Mouse (Mus musculus) cerebellum, postnatal 10 days (tissue): ENCODE results near the gene Sec1.
A peak's percentile ranks its signal among the peaks of the same experiment; 100 is the strongest.

Source experiments
- DNase-seq, 2 experiments: peaks; one replicate each; pipeline ENCODE4 v3.0.0; 2021; ENCODE audit warnings: mixed read lengths in 2 of 2

Sec1 gene

DNA sequence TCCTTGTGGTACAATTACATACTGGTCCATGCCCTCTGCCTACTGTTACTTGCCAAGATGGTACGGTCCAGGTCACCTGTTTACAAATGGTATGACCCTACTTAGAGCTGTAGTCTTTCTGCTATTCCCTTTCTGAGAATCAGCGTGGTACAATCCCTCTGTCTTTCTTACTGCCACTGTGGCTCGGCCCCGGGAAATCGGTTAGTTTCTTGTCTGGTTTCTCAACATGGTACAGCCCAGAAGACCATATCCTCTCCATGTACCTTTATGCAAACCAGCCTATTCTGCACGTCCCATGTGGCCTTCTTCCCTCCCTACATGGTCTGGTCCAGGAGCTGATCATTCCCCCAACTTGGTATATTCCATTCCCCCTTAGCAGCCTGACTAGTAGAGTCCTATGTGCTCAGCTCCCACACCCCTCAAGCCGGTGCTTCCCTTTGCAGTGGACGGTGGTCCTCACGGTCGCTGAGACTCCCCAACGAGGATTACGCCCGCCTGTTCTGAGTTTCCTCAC is 9.9 kb upstream of the Sec1 start:
- DNase-seq, result peak; percentile 83 to 86

DNA sequence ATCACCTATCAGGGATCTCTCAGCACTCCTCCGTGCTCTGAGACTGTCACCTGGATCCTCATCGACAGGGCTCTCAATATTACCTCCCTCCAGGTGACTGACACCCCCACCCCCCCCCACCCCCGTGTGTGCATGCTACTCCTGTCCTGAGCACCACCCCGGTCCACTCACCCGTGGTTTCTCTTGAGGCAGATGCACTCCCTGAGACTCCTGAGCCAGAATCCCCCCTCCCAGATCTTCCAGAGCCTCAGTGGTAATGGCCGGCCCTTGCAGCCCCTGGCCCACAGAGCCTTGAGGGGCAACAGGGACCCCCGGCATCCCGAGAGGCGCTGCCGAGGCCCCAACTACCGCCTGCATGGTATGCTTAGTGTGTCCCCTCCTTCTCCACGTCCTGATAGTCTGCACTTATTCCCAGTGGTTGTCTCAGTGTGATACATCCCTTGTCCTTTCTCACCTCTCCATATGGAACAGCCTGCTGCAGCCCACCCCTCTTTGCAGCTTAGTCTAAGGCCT is 9.4 kb upstream of the Sec1 start:
- peak in 1 of 2 experiments; percentile 52 for DNase-seq

DNA sequence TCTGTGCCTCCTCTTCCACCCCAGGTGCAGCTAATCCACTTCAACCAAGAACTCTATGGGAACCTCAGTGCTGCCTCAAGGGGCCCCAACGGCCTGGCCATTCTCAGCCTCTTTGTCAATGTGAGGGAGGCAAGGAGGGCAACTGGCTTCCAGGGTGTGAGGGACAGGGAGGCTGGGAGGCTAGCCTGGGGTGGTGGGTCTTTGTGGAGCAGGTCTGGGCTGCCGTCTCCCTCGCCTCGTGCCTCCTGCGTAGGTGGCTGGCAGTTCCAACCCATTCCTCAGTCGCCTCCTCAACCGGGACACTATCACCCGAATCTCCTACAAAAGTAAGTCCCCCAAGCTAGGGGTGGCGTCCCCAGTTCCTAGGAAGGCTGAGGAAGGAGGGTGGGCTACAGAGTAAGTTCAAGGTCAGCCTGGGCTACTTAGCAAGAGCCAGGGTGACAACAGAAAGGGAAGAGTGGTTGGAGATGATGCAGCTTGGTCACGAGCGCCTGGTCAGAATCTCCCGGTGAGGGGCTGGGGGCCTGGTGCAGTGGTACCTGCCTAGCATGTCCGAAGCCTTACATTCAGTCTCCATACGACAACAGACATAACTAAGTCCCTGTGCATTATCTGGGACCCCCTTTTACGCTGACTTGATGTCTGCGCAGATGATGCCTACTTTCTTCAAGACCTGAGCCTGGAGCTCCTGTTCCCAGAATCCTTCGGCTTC is 8.8 kb upstream of the Sec1 start:
- peak in 1 of 2 experiments; percentile 20 for DNase-seq

DNA sequence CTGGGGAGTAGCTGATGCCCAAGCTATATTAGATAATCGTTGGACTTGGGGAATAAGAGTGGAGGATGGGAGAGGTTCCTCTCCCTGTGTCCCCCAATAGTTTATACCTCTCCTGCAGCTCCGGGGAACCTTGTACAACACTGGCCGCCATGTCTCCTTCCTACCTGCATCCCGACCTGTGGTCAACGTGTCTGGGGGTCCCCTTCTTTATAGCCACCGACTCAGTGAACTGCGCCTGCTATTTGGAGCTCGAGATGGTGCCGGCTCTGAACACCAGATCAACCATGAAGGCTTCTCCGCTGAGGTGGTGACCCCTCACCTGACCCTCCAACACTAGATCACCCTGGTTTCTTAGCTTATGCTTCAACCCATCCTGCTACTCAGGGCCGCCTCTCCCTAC is 8.1 kb upstream of the Sec1 start:
- peak in 1 of 2 experiments; percentile 6 for DNase-seq

DNA sequence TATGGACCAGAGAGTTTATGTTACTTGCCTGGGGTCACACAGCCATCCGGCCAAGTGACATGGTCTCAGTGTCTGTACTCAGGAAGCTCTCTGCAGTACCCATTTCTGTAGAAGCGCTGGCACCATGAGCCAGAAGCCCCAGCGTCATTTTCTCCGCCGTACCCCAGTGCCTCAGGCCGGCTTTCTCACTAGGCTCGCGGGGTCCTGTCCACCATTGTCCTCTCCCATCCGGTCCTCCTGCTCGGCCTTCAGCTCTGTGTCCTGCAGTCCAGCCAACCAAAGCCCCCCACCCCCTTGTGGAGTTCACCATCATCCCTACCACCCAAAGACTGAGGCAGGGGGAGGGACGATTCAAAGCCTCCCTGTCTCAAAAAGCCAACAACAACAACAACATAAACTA is 7.4 kb upstream of the Sec1 start:
- DNase-seq, result peak in 1 of 2 experiments; percentile 25

DNA sequence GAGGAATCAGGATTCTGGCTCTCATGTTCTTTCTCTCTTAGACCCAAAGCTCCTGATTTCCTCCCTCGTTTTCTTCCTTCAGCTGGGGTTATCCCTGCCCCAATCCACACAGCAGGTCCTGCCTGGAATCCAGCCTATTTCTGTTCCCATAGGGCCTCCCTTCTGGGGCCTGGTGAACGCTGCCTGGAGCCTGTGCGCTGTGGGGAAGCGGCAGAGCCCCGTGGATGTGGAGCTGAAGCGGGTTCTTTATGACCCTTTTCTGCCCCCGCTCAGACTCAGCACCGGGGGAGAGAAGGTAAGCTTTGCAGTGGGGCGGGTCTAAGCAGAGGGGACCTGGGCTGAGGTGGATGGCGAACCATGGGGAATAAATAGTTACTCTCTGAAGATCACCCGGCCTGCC is 6.9 kb upstream of the Sec1 start:
- peak in 1 of 2 experiments; percentile 59 for DNase-seq

DNA sequence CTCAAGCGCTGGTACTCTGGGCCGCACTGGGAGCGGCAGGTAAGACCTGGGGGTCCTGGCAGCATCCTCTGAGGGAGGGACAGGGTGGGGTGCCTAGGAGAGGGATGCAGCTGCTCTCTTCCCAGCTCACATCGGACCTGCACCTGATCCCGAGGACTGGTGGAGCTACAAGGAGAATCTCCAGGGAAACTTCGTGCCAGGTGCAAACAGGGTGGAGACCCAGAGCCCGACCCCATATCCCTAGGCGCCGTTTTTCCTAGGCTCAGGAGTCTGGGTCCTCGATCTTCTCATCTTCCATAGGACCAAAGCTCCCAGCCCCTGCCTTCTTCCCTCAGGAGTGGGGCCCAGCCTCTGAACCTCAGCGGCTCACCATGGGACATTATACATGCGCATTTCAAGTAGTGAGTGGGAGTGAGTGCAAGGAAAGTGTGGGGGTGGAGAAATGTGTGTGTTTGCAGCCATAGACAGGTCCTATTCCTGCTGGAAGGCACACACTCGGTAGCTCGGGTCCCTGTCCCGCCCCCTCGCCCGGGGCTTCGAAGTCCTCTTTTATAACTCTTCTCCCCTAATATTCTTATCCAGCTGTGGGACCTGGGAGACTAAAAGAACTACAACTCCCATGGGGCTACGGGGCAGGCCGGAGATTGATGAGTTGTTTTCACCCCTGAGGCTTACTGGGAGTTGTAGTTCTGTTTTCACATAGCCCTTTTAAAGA is 6.3 kb upstream of the Sec1 start:
- peak; percentile 83 to 88 for DNase-seq

DNA sequence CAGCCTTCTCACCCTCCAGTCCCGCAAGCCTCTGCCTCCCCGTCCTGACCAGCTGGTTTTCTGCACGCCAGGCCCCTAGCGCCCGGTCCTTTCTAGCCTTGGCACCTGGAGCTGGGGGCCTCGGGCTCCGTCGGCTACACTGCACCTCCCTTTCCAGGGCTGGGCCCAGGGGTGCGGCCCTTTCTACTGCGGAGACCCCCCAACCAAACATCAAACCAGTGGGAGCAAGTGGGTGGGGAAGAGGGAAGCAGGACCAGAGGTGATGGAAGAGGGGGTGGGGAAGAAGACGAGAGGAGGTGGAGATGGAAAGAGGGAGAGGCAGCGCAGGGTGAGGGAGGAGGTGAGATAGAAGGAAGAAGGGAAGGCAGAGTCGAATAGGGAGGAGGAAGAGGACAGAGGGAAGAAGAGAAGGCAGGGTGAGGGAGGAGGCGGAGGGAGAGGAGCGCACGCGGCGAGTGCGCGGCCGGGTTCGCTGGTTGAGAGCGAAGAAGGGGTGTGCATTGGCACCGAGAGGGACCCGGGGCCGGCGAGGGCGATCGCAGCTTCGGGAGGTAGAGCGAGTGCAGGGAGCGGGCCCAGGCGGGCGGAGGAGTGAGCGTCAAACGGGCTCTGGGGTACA is 5.4 kb upstream of the Sec1 start, which contains the start of gene Car11:
Gene Car11 (plus strand): TSS at position 321 of the 619 bp plus-strand sequence.
- peak; percentile 71 for DNase-seq

DNA sequence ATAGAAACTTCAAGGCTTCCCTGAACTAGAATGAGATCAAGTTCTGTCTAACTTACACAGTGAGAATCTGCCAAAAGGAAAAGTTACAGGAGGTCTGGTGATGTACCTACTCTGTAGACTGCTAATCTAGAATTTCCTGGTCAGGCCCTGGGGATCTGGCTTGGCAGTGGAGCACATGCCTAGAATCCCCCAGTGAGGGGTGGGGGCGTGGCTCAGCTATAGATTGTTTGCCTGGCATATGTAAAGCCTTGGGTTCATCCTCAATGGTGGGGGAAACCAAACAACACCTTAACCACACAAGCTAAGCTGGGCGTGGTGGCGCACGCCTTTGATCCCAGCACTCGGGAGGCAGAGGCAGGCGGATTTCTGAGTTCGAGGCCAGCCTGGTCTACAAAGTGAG is 3.7 kb upstream of the Sec1 start:
- DNase-seq, result peak in 1 of 2 experiments; percentile 29

DNA sequence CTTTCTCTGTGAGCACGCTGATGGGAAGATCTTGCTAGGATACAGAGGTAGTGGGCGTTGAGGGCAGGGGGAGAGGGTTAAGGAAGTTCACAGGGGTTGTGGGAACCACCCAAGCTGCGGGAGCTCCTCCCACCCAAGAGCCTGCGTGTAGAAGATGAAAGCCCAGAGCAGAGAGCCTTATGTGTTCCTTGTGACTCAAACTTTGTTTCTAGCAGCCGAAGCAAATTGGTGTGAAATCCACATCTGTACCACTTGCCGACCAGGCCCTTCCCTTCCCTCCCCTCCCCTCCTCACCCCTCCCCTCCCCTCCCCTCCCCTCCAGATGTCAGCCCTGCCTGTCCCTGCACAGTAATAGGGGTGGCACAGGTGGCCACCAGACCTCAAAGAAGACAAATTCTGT is 896 bp upstream of the Sec1 start:
- DNase-seq, result no peak

DNA sequence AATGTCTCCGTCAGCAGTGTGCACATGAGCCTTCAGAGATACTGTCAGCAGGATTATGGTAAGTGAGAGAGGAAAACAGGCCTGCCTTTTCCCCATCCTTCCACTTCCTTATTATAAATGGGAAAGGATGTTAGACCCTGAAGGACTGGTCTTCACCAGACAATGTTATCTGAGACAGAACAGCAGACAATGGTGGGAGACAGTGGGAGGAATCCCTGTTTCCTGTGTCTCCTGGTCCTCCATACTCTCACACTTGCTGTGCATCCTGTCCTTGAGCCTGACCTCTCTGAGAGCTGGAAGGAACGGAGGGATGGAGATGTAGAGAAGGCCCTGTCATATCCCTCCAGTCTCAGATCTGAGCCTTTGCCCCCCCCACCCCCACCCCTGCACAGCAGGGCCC is 1.8 kb downstream of the Sec1 start:
- DNase-seq, result no peak

DNA sequence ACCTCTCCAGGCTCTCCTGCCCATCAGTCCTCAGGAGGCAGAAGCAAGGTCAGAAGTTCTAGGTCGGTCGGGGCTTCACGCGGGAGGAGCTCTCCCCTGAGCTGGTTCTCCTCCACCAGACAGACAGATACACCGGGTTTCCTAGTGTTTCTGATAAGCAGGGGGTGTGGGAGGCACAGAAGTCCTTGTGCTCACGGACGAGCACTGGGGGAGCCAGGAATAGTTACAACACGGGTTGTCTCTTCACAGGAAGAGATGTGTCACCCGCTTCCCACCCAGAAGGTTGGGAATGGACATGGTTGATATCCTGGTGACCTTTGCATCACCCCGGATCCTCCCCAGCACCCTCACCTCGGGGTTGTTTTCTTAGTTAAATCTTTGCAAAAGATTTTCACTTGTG is 4.4 kb downstream of the Sec1 start:
- DNase-seq, result no peak

DNA sequence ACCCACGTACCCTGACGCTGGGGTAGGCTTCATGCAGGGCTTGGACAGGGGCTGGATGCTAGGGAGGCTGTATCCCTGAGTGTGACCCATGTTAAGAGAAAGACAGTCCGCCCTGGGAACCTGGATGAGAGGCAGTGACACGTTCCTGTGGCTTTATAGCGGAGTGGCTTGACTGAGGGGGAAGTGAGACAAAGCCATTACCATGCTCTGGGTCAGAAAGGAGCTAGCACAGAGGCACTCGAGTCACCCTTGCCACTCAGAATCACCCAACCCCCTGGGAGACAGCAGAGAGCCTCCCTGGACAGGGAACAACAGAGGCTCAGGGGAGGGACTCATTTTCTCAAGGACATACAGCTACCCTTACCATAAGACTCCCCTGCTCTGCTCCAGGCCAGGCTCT is 5.1 kb downstream of the Sec1 start:
- DNase-seq, result no peak

DNA sequence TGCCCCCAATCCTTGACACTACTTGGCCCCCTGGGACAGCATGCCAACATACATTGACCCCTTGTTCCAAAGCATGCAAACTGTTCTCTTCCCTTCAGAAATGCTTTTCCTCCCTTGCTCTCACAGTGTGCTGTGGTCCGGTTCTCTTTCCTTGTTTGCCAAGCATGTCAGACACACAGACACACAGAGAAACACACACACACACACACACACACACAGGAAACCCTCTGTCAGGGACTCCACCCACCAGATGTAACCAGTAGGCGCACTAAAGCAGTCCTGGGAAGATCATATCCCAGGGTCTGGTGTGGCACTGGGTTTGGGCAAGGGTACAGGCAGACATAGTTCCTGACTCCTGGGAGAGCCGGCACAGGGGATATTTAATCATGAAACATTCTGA is 7.4 kb downstream of the Sec1 start:
- DNase-seq, result peak in 1 of 2 experiments; percentile 12

DNA sequence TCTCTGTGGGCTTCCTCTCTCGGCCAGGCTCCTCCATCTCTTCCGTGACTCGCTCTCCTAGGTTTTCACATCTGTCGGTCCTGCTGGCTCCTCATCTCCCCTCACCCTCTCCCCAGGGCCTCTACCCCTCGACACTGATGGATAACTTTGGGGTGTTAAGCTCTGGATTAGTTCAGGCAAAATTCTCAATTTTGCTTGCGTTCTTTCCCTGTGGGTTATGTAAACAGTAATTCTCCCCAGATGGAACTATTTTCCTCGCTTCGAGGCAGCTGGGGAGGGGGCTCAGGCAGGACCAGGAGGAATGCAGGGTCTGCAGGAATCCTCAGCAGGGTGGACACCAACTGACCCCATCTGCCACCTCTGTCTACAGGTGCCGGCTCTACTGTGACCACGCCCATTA is 8.4 kb downstream of the Sec1 start:
- no peak for DNase-seq

DNA sequence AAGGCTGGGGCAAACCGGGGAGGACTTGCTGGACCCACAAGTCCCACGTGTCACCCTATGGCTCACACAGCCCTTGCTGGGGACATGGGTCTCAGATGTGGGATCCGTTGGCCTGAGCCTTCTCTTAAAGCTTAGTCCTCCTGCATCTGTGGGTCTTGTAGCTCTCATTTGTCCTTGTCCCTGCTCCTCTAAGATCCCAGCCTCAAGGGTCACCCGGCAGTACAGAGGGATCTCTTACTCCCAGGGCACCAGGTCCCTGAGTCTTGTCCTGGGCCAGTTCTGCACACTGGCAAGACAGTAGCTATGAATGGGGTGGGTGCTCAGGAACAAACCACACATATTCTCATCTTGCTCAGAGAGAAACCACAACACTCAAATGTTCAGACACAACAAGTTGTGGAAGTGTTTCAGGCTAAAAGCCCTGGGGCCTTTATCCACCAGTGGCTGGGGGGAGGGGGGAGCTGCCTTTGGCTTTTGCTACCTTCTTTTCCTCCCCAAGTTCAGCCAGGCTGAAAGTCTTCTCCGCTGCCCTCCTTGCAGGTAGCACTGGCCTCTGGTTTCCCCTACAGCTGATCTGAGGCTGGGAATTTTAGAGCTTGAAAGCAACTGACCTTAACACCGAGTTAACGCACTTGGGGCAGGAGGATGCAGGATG is 10.7 kb downstream of the Sec1 start, which contains the start of gene Ntn5:
Gene Ntn5 (plus strand): TSS at position 627 of the 655 bp plus-strand sequence.
- no peak for DNase-seq

DNA sequence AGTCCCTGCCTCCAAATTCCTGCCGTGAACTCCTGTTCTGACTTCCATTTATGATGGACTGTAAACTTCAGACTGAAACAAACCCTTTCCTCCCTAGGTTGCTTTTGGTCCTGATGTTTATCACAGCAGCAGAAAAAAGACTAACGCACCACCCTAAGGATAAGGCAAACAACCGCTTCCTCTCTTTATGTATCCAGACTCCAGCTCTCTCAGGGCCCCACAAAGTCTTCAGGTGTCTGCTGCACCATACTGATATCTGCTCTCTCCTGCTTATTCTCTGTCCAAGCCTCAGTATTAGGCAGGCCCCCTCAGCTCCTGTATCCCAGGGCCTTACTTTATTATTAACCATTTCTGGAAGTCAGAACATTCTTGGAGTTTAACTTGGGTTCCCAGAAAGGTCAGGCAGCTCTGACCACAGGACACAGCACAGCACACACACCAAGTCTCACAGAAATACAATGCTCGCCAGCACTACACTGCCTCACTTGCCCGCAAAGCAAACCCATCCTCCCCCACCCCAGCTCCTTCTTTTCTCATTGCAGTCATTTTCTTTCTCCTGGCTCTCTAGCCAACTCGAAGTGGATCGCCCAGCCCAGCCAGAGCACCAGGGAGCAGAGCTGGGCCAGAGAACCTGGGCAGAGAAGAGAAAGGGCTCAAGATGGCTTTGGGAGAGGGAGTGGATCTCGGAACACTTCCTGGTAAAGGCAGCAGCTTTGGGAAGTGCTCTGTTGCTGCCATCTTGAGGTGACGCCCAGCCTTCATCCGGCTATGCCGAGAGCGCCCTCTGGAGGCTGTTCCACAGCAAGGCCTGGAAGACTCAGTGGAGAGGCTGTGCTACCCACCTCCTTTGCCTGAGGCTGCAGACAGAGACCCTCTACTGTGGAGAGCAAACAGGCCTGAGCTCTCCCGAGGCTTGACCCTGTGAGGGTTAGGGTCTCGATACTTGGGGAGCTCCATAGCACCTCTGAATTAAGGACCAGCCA is 11.8 kb downstream of the Sec1 start:
- peak; percentile 96 to 98 for DNase-seq

DNA sequence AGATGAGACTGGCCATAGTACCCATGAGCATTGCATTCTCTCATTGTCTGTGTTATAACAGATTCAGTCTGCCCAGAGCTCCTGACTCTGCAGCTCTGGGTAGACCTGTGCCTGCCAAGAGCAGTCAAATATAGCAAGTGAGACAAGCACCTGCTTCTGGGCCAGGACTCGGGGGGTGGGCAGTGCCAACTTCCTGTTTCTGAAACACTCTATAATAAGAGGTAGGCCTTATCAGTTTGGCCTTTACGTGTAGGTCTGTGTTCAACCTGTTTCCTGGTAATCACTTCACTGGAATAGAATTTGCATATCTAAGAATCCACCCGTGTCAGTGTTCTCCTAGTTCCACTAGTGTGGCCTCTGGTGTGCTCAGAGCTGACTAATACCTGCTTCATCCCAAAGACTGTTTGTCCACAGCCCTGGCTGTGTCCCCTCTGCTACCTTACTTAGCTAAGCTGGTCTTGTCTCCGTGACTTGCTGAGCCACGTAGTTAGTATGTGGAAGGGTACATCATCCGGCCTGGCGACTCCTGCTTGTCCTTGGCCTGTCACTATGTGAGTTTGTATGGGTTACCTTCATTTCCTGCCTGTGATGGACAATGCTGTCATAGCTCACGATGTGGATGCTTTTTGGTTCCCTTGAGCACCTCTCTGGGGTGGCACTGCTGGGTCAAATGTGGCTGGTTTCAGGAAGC is 13.0 kb downstream of the Sec1 start:
- peak; percentile 41 to 45 for DNase-seq

DNA sequence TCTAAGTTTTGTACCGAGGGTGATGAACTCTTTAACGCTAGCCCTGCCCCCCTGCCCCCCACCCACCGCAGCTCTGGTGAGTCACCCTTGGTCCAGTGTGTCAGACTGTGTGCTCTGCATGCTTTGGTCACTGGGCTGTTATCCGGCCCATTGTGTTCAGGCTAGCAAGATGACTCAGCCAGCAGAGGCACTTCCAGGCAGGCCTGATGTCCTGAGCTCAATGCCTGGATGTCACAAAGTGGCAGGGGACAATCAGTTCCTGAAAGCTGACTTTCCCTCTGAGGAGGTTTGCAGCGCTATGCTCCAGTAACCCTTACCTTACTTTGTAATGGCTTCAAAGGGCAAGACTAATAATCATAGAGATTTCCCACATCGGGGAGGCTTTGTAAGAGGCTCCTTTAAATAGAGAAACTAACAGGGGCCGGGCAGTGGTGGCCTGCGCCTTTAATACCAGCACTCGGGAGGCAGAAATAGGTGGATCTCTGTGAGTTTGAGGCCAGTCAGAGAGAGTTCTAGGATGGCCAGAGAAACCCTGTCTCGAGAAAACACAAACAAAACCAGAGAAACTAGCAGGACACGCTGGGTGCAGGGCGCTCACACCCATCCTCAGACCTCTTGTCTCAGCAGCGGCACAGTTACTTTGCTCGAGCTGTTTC is 14.1 kb downstream of the Sec1 start:
- DNase-seq, result no peak

DNA sequence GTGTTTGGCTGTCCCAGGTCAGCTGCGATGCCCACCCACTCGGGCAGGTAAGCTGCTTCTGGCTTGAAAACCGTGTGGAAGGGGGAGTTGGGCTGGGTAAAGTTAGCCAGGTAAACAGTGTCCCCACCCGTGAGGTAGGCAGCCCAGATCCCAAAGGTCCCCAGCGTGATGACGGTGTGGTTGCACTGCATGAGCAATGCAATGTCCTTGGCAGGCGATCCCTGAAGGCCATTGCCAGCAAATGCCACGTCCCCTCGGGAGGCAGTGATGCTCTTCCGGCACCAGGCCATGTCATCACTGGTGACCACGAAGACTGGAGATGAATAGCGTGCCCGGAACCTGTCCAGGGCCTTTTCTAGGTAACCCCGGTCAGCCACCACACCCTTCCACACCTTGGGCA is 15.7 kb downstream of the Sec1 start:
- DNase-seq, result no peak
